Mouse (Mus musculus) spleen, adult 2 months (tissue): ENCODE measurements around the gene Sap30bp. TPM values are rescaled to one million over a fixed set of nuclear protein-coding genes. Genes with fewer than 3 reads are reported as not detected.
A peak's percentile ranks its signal among the peaks of the same experiment; 100 is the strongest.

Experiments used
- DNase-seq, 2 experiments: peaks; one replicate each; pipeline versions ENCODE4 v3.0.0 to v3.0.0-alpha.2; 2012 to 2021; ENCODE audit warnings: low spot score in 2 of 2, low read depth in 1 of 2
- H3K27ac ChIP-seq: fragments of 200-500 bp; 2 replicates; pipeline ENCODE4 v1.5.1; 2012; ENCODE audit warnings: low read length, inconsistent platforms; ENCODE audit not compliant: insufficient read depth
- H3K27me3 ChIP-seq: fragments of 200-500 bp; 2 replicates; pipeline ENCODE4 v1.6.1; 2012; ENCODE audit warnings: mild to moderate bottlenecking, moderate library complexity, low read length, inconsistent platforms; ENCODE audit not compliant: control insufficient read depth, insufficient read depth
- H3K36me3 ChIP-seq: fragments of 200-500 bp; 2 replicates; pipeline ENCODE4 v1.6.1; 2012; ENCODE audit warnings: mild to moderate bottlenecking, low read length, inconsistent platforms; ENCODE audit not compliant: control insufficient read depth, insufficient read depth
- H3K4me1 ChIP-seq: fragments of 200-500 bp; 2 replicates; pipeline ENCODE4 v1.6.1; 2011; ENCODE audit warnings: inconsistent platforms; ENCODE audit not compliant: control insufficient read depth, insufficient read depth, insufficient read length
- H3K4me3 ChIP-seq: fragments of 200-500 bp; 2 replicates; pipeline ENCODE4 v1.5.1; 2011; ENCODE audit warnings: mild to moderate bottlenecking, inconsistent platforms; ENCODE audit not compliant: insufficient read depth, insufficient read length; ENCODE audit errors: extremely low read depth
- CTCF ChIP-seq: fragments of 200-500 bp; IDR thresholded peaks from 2 replicates; pipeline ENCODE4 v1.5.1; 2011; ENCODE audit warnings: mild to moderate bottlenecking, inconsistent platforms; ENCODE audit not compliant: insufficient read depth, insufficient read length, insufficient replicate concordance; ENCODE audit errors: extremely low read depth
- POLR2A ChIP-seq: fragments of 200-500 bp; IDR thresholded peaks from 2 replicates; pipeline ENCODE4 v1.6.1; 2011; ENCODE audit warnings: low read depth, low read length, inconsistent platforms
- WGBS: fragments of 180-500 bp; shearing (Covaris S2); methylation state at CpG from one replicate; pipeline ENCODE4 v1.1.7; 2018; 5-methylcytosine and 5-hydroxymethylcytosine counted together
- polyA plus RNA-seq: library from polyadenylated mRNA; depleted of rRNA; stranded (reverse); fragments of >200 nt; gene quantifications from 2 replicates; pipeline ENCODE4 v1.2.3, GENCODE M21; 2012

Sap30bp gene
- polyA plus RNA-seq, 1 experiment = 19.9 TPM

- no peaks in the 10 kb centered on the region for H3K27me3 ChIP-seq
- 47% methylated on average over 10 of the region's 10 CpGs for WGBS
- H3K4me1 ChIP-seq = peaks cover 6% of the 10 kb centered on the region; the same call in 1 of the 2 replicates
- DNase-seq = no peak
- H3K36me3 ChIP-seq = peaks cover 43% of the 10 kb centered on the region
- no peak for TF ChIP-seq POLR2A
- TF ChIP-seq CTCF = no peak
- H3K4me3 ChIP-seq = no peak overlapping the region
- H3K27ac ChIP-seq = 0 out of 2 replicates have a peak overlapping the region, but pooled peaks have one; percentile 31
These were observed 32.0 kb downstream of the Sap30bp start for GRCm38 (mm10) chr11:115964977-115965604.

GRCm38 (mm10) chr11:115968731-115969405 is 35.8 kb downstream of the Sap30bp start:
- 33% methylated on average over 5 of the region's 5 CpGs for WGBS
- DNase-seq = no peak
- Histone ChIP-seq H3K27ac (no peak overlapping the region), H3K4me3 (no peak overlapping the region), H3K27me3 (no peaks in the 10 kb centered on the region), H3K36me3 (peaks cover 14% of the 10 kb centered on the region), H3K4me1 (peaks cover 6% of the 10 kb centered on the region; the same call in 1 of the 2 replicates)
- no peak for TF ChIP-seq CTCF
- no peak for TF ChIP-seq POLR2A

- no peak overlapping the region for H3K4me3 ChIP-seq
- TF ChIP-seq POLR2A = no peak
- TF ChIP-seq CTCF = no peak
- peaks cover under 1% of the 10 kb centered on the region; the same call in 1 of the 2 replicates for H3K36me3 ChIP-seq
- H3K27ac ChIP-seq = no peak overlapping the region
- H3K4me1 ChIP-seq = peaks cover 9% of the 10 kb centered on the region
- DNase-seq = no peak
- 67% methylated on average over 15 of the region's 15 CpGs for WGBS
- H3K27me3 ChIP-seq = peaks cover 6% of the 10 kb centered on the region
These were observed 37.1 kb downstream of the Sap30bp start for GRCm38 (mm10) chr11:115970006-115970673.

- Histone ChIP-seq H3K36me3 (no peaks in the 10 kb centered on the region), H3K4me3 (no peak overlapping the region), H3K27ac (no peak overlapping the region), H3K27me3 (peaks cover 6% of the 10 kb centered on the region), H3K4me1 (peaks cover 9% of the 10 kb centered on the region)
- no peak for DNase-seq
- WGBS = 87% methylated on average over 6 of the region's 6 CpGs
- TF ChIP-seq POLR2A (no peak), CTCF (no peak)
These were observed 37.9 kb downstream of the Sap30bp start for GRCm38 (mm10) chr11:115971016-115971415.

GRCm38 (mm10) chr11:115974309-115975082 is 41.4 kb downstream of the Sap30bp start, which contains the start of gene Itgb4:
Gene Itgb4 (plus strand): TSS chr11:115974709.
- Histone ChIP-seq H3K27ac (no peak within 1 kb of the TSS), H3K36me3 (no peaks in the 10 kb centered on the region), H3K4me1 (peaks cover 3% of the 10 kb centered on the region; the same call in 1 of the 2 replicates), H3K27me3 (peaks cover 6% of the 10 kb centered on the region), H3K4me3 (peak within 1 kb of the TSS; percentile 45; the same call in 1 of the 2 replicates)
- TF ChIP-seq POLR2A (no peak), CTCF (no peak)
- DNase-seq = peak in 1 of 2 experiments; percentile 60
- 11% methylated on average over 50 of the region's 58 CpGs for WGBS

GRCm38 (mm10) chr11:115975083-115975420 is 42.0 kb downstream of the Sap30bp start:
- TF ChIP-seq CTCF = no peak
- Histone ChIP-seq H3K27me3 (peaks cover 6% of the 10 kb centered on the region), H3K27ac (no peak overlapping the region), H3K36me3 (no peaks in the 10 kb centered on the region), H3K4me3 (peak overlapping the region; percentile 45; the same call in 1 of the 2 replicates), H3K4me1 (peaks cover 3% of the 10 kb centered on the region; the same call in 1 of the 2 replicates)
- DNase-seq = no peak
- 7% methylated on average over 18 of the region's 18 CpGs for WGBS
